Mouse (Mus musculus) small intestine, adult 2 months (tissue): Measurements from ENCODE around the gene Pacrg. TPM values are rescaled to one million over a fixed set of nuclear protein-coding genes. Genes with fewer than 3 reads are reported as not detected.

Source experiments
- H3K27ac ChIP-seq: fragments of 200-500 bp; 2 replicates; pipeline ENCODE4 v1.5.1; 2012; ENCODE audit warnings: low read depth, low read length, control low read depth, inconsistent platforms; ENCODE audit not compliant: insufficient read depth
- H3K27me3 ChIP-seq: fragments of 200-500 bp; 2 replicates; pipeline ENCODE4 v1.6.1; 2012; ENCODE audit warnings: mild to moderate bottlenecking, moderate library complexity, low read length, inconsistent platforms; ENCODE audit not compliant: control insufficient read depth, insufficient read depth
- H3K36me3 ChIP-seq: fragments of 200-500 bp; 2 replicates; pipeline ENCODE4 v1.6.1; 2012; ENCODE audit warnings: mild to moderate bottlenecking, low read length, control low read depth, inconsistent platforms; ENCODE audit not compliant: control insufficient read depth, insufficient read depth
- H3K4me1 ChIP-seq: fragments of 200-500 bp; 2 replicates; pipeline ENCODE4 v1.6.1; 2012; ENCODE audit warnings: low read length, inconsistent platforms, mixed read lengths; ENCODE audit not compliant: control insufficient read depth, insufficient read depth, insufficient read length
- H3K4me3 ChIP-seq: fragments of 200-500 bp; 2 replicates; pipeline ENCODE4 v1.5.1; 2012; ENCODE audit warnings: low read depth, mild to moderate bottlenecking, control low read depth, inconsistent platforms, low read length, moderate library complexity
- CTCF ChIP-seq: fragments of 200-500 bp; IDR thresholded peaks from 2 replicates; pipeline ENCODE4 v1.5.1; 2012; ENCODE audit warnings: low read depth, mild to moderate bottlenecking, control low read depth, inconsistent platforms, low read length, moderate library complexity, mixed read lengths; ENCODE audit not compliant: insufficient replicate concordance, insufficient read length; ENCODE audit errors: extremely low read depth
- POLR2A ChIP-seq: fragments of 200-500 bp; IDR thresholded peaks from 2 replicates; pipeline ENCODE4 v1.6.1; 2012; ENCODE audit warnings: low read depth, mild to moderate bottlenecking, control low read depth, inconsistent platforms, low read length, moderate library complexity
- WGBS: fragments of 180-500 bp; shearing (Covaris S2); methylation state at CpG from one replicate; pipeline ENCODE4 v1.1.7; 2018; 5-methylcytosine and 5-hydroxymethylcytosine counted together
- polyA plus RNA-seq: library from polyadenylated mRNA; depleted of rRNA; stranded (reverse); fragments of >200 nt; gene quantifications from 2 replicates; pipeline ENCODE4 v1.2.3, GENCODE M21; 2012

Pacrg gene
- polyA plus RNA-seq, 1 experiment = not detected

- H3K36me3 ChIP-seq = no peaks in the 10 kb centered on the region
- TF ChIP-seq POLR2A (no peak), CTCF (no peak)
- H3K4me1 ChIP-seq = no peaks in the 10 kb centered on the region
- no peak overlapping the region for H3K4me3 ChIP-seq
- 50% methylated on average over 3 of the region's 3 CpGs for WGBS
- no peaks in the 10 kb centered on the region for H3K27me3 ChIP-seq
- no peak overlapping the region for H3K27ac ChIP-seq
Measured at GRCm38 (mm10) chr17:10478377-10478776, 361.7 kb downstream of the Pacrg start.

GRCm38 (mm10) chr17:10476807-10477206, 363.3 kb downstream of the Pacrg start:
- Histone ChIP-seq H3K4me1 (no peaks in the 10 kb centered on the region), H3K36me3 (no peaks in the 10 kb centered on the region), H3K27ac (no peak overlapping the region), H3K4me3 (no peak overlapping the region), H3K27me3 (no peaks in the 10 kb centered on the region)
- no peak for TF ChIP-seq CTCF
- TF ChIP-seq POLR2A = no peak
- WGBS = 66% methylated on average over 7 of the region's 7 CpGs

- no peak overlapping the region for H3K4me3 ChIP-seq
- H3K36me3 ChIP-seq = no peaks in the 10 kb centered on the region
- H3K27me3 ChIP-seq = no peaks in the 10 kb centered on the region
- WGBS = 90% methylated on average over 6 of the region's 6 CpGs
- H3K4me1 ChIP-seq = no peaks in the 10 kb centered on the region
- TF ChIP-seq CTCF (no peak), POLR2A (no peak)
- H3K27ac ChIP-seq = no peak overlapping the region
Measured at GRCm38 (mm10) chr17:10474972-10475371, 365.1 kb downstream of the Pacrg start.

GRCm38 (mm10) chr17:10473826-10474384, 366.2 kb downstream of the Pacrg start:
- Histone ChIP-seq H3K4me1 (no peaks in the 10 kb centered on the region), H3K27me3 (no peaks in the 10 kb centered on the region), H3K27ac (no peak overlapping the region), H3K4me3 (no peak overlapping the region), H3K36me3 (no peaks in the 10 kb centered on the region)
- WGBS = 25% methylated on average over 7 of the region's 7 CpGs
- no peak for TF ChIP-seq CTCF

GRCm38 (mm10) chr17:10473175-10473574, 366.9 kb downstream of the Pacrg start:
- H3K27ac ChIP-seq = no peak overlapping the region
- no peak for TF ChIP-seq POLR2A
- TF ChIP-seq CTCF = no peak
- no peak overlapping the region for H3K4me3 ChIP-seq
- no peaks in the 10 kb centered on the region for H3K36me3 ChIP-seq
- 63% methylated on average over 6 of the region's 6 CpGs for WGBS
- H3K4me1 ChIP-seq = no peaks in the 10 kb centered on the region
- H3K27me3 ChIP-seq = no peaks in the 10 kb centered on the region

- TF ChIP-seq CTCF (no peak), POLR2A (no peak)
- WGBS = 75% methylated on average over 9 of the region's 9 CpGs
- Histone ChIP-seq H3K36me3 (no peaks in the 10 kb centered on the region), H3K4me3 (no peak overlapping the region), H3K27me3 (no peaks in the 10 kb centered on the region), H3K27ac (no peak overlapping the region), H3K4me1 (no peaks in the 10 kb centered on the region)
Measured at GRCm38 (mm10) chr17:10469874-10470568, 370.1 kb downstream of the Pacrg start.

GRCm38 (mm10) chr17:10467102-10467501, 373.0 kb downstream of the Pacrg start:
- Histone ChIP-seq H3K27ac (no peak overlapping the region), H3K4me3 (no peak overlapping the region), H3K36me3 (no peaks in the 10 kb centered on the region), H3K4me1 (no peaks in the 10 kb centered on the region), H3K27me3 (no peaks in the 10 kb centered on the region)
- WGBS = 82% methylated on average over 3 of the region's 3 CpGs
- TF ChIP-seq CTCF (no peak), POLR2A (no peak)

- no peaks in the 10 kb centered on the region for H3K4me1 ChIP-seq
- 61% methylated on average over 6 of the region's 6 CpGs for WGBS
- H3K27me3 ChIP-seq = no peaks in the 10 kb centered on the region
- no peak for TF ChIP-seq POLR2A
- no peak for TF ChIP-seq CTCF
- H3K4me3 ChIP-seq = no peak overlapping the region
- no peaks in the 10 kb centered on the region for H3K36me3 ChIP-seq
- H3K27ac ChIP-seq = no peak overlapping the region
Measured at GRCm38 (mm10) chr17:10465467-10465866, 374.6 kb downstream of the Pacrg start.
